In the genomic region with DNA sequence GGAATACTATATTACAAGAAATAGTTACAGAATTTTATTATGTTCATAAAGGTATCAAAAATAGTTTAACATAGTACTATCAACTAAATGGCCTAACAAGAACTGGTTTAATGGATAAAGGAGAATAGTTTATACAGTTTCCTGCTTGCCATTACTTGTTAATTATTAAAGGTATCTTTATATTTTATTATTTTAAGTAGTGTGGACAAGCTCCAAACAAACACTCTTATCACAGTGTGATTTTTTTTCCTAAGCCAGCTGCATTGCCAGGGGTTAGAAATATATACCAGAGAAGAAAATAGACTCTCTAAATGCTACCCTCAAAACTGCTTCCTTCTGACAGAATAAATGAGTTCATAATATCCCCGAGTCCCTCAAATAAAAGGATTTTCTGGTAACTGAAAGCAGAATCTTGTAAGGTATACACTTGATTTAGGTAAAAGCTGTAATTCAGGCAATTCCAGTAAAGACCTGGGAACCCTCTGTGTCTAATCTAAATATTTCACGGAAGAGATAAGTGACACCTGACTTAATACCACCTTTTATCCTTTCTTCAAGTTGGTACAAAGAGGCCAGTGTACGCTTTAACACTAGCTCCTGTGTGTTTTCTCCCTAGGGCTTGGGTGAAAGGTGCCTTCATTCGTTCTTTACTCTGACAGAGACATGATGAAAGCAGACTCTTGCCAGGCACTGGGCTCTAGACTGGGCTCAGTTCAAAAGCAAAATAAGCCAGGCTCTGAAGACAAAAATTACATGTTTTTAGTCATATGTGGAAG, we compare ENCODE assay signal across 28 mouse cellular contexts.
DNase-seq lines count a peak whose midpoint lies in the region; ATAC-seq and TF ChIP-seq lines count a peak whose summit lies in the region.
"Had no signal": no experiment of that assay in that cellular context is flagged by ENCODE, and none has a peak within 500 bp of the region (broad histone marks: within the 10 kb centered on the region; RNA-seq: fewer than 3 reads in every experiment).

No protein-coding gene starts in this region.

- ATAC-seq in stomach, embryonic 15.5 days (ENCODE audit: insufficient read depth, low FRiP score, low read depth): peak; percentile 65; the same call in 1 of the 2 replicates
- no peak for ATAC-seq in stomach, postnatal 0 days (ENCODE audit: low FRiP score, low TSS enrichment)
- peak; percentile 79 for ATAC-seq in intestine, embryonic 16.5 days
- ATAC-seq in heart, embryonic 11.5 days (replicated peaks; ENCODE audit: insufficient number of reproducible peaks, low FRiP score, low TSS enrichment): no peak
- ATAC-seq: CD4-positive, CD25-positive, alpha-beta regulatory T cell, adult 4 months; forebrain, embryonic 13.5 days; forebrain, embryonic 16.5 days; hindbrain, postnatal 0 days; inflammation-experienced regulatory T-cells, adult 6 months had no signal

- no peak overlapping the region for H3K4me3 ChIP-seq in stomach, embryonic 15.5 days (replicated peaks)
- no peak overlapping the region for H3K4me3 ChIP-seq in stomach, postnatal 0 days (ENCODE audit: low read depth, low read length)
- no peak overlapping the region for H3K4me3 ChIP-seq in intestine, embryonic 16.5 days (ENCODE audit: low read length)
- no peak overlapping the region for H3K4me3 ChIP-seq in heart, embryonic 11.5 days (ENCODE audit: low read depth, low read length)
- H3K4me3 ChIP-seq: embryonic facial prominence, embryonic 12.5 days; erythroblast, embryonic 14.5 days; forebrain, embryonic 10.5 days; forebrain, embryonic 13.5 days; hindbrain, embryonic 10.5 days had no signal

- no peak overlapping the region for H3K9ac ChIP-seq in stomach, embryonic 15.5 days
- H3K9ac ChIP-seq in stomach, postnatal 0 days (ENCODE audit: low read length): no peak overlapping the region
- H3K9ac ChIP-seq in intestine, embryonic 16.5 days (ENCODE audit: low read depth, low read length): no peak overlapping the region
- no peak overlapping the region for H3K9ac ChIP-seq in heart, embryonic 11.5 days (ENCODE audit: low read depth, low read length)
- H3K9ac ChIP-seq: embryonic facial prominence, embryonic 12.5 days; forebrain, embryonic 13.5 days; hindbrain, embryonic 14.5 days had no signal

- whole genome bisulfite sequencing in stomach, embryonic 15.5 days: 36% methylated on average over 4 of the region's 4 CpGs
- WGBS in stomach, postnatal 0 days: 31% methylated on average over 4 of the region's 4 CpGs
- 33% methylated on average over 4 of the region's 4 CpGs for WGBS in intestine, embryonic 16.5 days
- WGBS in heart, embryonic 11.5 days (ENCODE audit: insufficient replicate concordance): 55% methylated on average over 4 of the region's 4 CpGs

- H3K9me3 ChIP-seq in stomach, embryonic 15.5 days: no peaks in the 10 kb centered on the region
- H3K9me3 ChIP-seq in stomach, postnatal 0 days (ENCODE audit: control insufficient read depth, low read length): no peaks in the 10 kb centered on the region
- H3K9me3 ChIP-seq in intestine, embryonic 16.5 days (ENCODE audit: control insufficient read depth, low read length): no peaks in the 10 kb centered on the region
- H3K9me3 ChIP-seq in heart, embryonic 11.5 days (replicated peaks; ENCODE audit: control insufficient read depth, low read length): no peaks in the 10 kb centered on the region
- H3K9me3 ChIP-seq: embryonic facial prominence, embryonic 12.5 days; forebrain, embryonic 10.5 days; forebrain, embryonic 13.5 days; hindbrain, embryonic 10.5 days had no signal

- intact Hi-C loops in heart, postnatal 10 days (cut with DNase I): no loop called here

- peak overlapping the region; percentile 44; the same call in 1 of the 2 replicates for H3K27ac ChIP-seq in stomach, embryonic 15.5 days
- no peak overlapping the region for H3K27ac ChIP-seq in stomach, postnatal 0 days (replicated peaks)
- peak overlapping the region; percentile 6; the same call in 1 of the 2 replicates for H3K27ac ChIP-seq in intestine, embryonic 16.5 days (ENCODE audit: low read length)
- H3K27ac ChIP-seq in heart, embryonic 11.5 days (ENCODE audit: low read depth, low read length): no peak overlapping the region
- H3K27ac ChIP-seq: embryonic facial prominence, embryonic 12.5 days; forebrain, embryonic 10.5 days; forebrain, embryonic 13.5 days; hindbrain, embryonic 10.5 days; hindbrain, embryonic 14.5 days; hindbrain, postnatal 0 days had no signal

- no peak for TF ChIP-seq CTCF in stomach, postnatal 0 days (IDR thresholded peaks at IDR 0.05; ENCODE audit: low read depth)

- no peak overlapping the region for H3K4me2 ChIP-seq in stomach, embryonic 15.5 days
- H3K4me2 ChIP-seq in stomach, postnatal 0 days (replicated peaks; ENCODE audit: low read depth): no peak overlapping the region
- H3K4me2 ChIP-seq in intestine, embryonic 16.5 days (ENCODE audit: low read depth, low read length): no peak overlapping the region
- no peak overlapping the region for H3K4me2 ChIP-seq in heart, embryonic 11.5 days
- H3K4me2 ChIP-seq: embryonic facial prominence, embryonic 12.5 days; forebrain, embryonic 13.5 days; hindbrain, embryonic 14.5 days had no signal

- no peak for TF ChIP-seq EP300 in stomach, postnatal 0 days (optimal IDR thresholded peaks at IDR 0.05)

- H3K4me1 ChIP-seq in stomach, embryonic 15.5 days: no peaks in the 10 kb centered on the region
- no peaks in the 10 kb centered on the region for H3K4me1 ChIP-seq in stomach, postnatal 0 days (replicated peaks; ENCODE audit: control insufficient read depth, insufficient read depth)
- no peaks in the 10 kb centered on the region for H3K4me1 ChIP-seq in intestine, embryonic 16.5 days (ENCODE audit: control insufficient read depth, insufficient read depth, low read length)
- no peaks in the 10 kb centered on the region for H3K4me1 ChIP-seq in heart, embryonic 11.5 days (ENCODE audit: control insufficient read depth, insufficient read depth, low read length)
- H3K4me1 ChIP-seq: embryonic facial prominence, embryonic 12.5 days; hindbrain, embryonic 10.5 days had no signal

- no peaks in the 10 kb centered on the region for H3K36me3 ChIP-seq in stomach, embryonic 15.5 days
- H3K36me3 ChIP-seq in stomach, postnatal 0 days (ENCODE audit: control insufficient read depth, insufficient read depth, low read length): no peaks in the 10 kb centered on the region
- no peaks in the 10 kb centered on the region for H3K36me3 ChIP-seq in intestine, embryonic 16.5 days (ENCODE audit: control insufficient read depth, insufficient read depth, low read length)
- no peaks in the 10 kb centered on the region for H3K36me3 ChIP-seq in heart, embryonic 11.5 days (ENCODE audit: control insufficient read depth, insufficient read depth, low read length)
- H3K36me3 ChIP-seq: embryonic facial prominence, embryonic 12.5 days; forebrain, embryonic 10.5 days; hindbrain, embryonic 10.5 days had no signal

- no peak for DNase-seq in stomach, postnatal 0 days (ENCODE audit: low spot score)
- DNase-seq in gonadal fat pad, adult 2 months (ENCODE audit: low read depth): peak; percentile 28
- no peak for DNase-seq in kidney, adult 18-20 months
- DNase-seq in heart, postnatal 10 days: no peak
- DNase-seq: adrenal gland, adult 2 months; adrenal gland, postnatal 14 days; cerebellum, adult 11-12 months; cerebellum, adult 8-10 months; cerebellum, postnatal 10 days; cerebellum, postnatal 36 days; embryo, embryonic 11 days; gastrocnemius, postnatal 10 days; gastrocnemius, postnatal 36 days; heart, postnatal 36 days; kidney, adult 9 months had no signal

- no peaks in the 10 kb centered on the region for H3K27me3 ChIP-seq in stomach, embryonic 15.5 days (replicated peaks)
- H3K27me3 ChIP-seq in stomach, postnatal 0 days (ENCODE audit: control insufficient read depth, insufficient read depth, low read length): no peaks in the 10 kb centered on the region
- H3K27me3 ChIP-seq in intestine, embryonic 16.5 days (replicated peaks; ENCODE audit: control insufficient read depth, insufficient read depth, low read length): no peaks in the 10 kb centered on the region
- H3K27me3 ChIP-seq in heart, embryonic 11.5 days (ENCODE audit: control insufficient read depth, insufficient read depth, low read length): no peaks in the 10 kb centered on the region
- H3K27me3 ChIP-seq: embryonic facial prominence, embryonic 12.5 days; forebrain, embryonic 13.5 days had no signal

Comparison
In these comparisons a context has a peak if more than half of its experiments do, and no peak if none do; other contexts are left out.
1. ATAC-seq: peak in stomach, embryonic 15.5 days (single experiment) and intestine, embryonic 16.5 days (single experiment); none in stomach, postnatal 0 days (single experiment) and heart, embryonic 11.5 days (single experiment).
2. H3K27ac ChIP-seq: peak in stomach, embryonic 15.5 days (single experiment) and intestine, embryonic 16.5 days (single experiment); none in stomach, postnatal 0 days (single experiment) and heart, embryonic 11.5 days (single experiment).